Mouse (Mus musculus): Measurements from ENCODE around the gene Tnni3. TPM values are rescaled to one million over a fixed set of nuclear protein-coding genes. Genes with fewer than 3 reads are reported as not detected.
"Not testable (repeated sequence)": the region's sequence is repeated elsewhere in the genome, so short reads cannot be mapped to it uniquely, and the experiment has no call there.

Gene Tnni3
- polyA plus RNA-seq (2012; rRNA removed), result 2.1 and 2.6 TPM in 2 replicates

- H3K4me3 ChIP-seq (ENCODE audit: insufficient read depth, low read depth, low read length), result not testable (repeated sequence)
- peak; percentile 45 for DNase-seq
Measured at GRCm38 (mm10) chr7:4524212-4524922, at the start of gene Tnni3. Gene Tnni3 (minus strand): TSS chr7:4524229.

DNA sequence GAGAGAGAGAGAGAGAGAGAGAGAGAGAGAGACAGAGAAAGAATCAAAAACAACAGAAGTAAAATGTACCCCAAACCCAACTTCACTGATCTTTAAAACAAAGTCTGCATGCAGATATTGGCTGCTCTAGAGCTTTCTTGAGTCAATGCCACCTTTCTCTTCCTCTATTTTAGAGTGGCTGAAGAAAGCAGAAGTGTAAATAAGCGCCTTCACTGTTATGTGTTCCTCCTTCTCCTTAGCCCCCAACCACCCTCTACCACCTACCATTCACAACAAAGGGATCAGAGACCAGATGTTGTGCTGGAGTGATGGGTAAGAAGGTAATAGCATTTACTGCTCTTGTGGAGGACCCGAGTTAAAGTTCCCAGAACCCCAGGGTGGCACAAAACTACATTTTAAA, 48.3 kb upstream of the Tnni3 start:
- H3K4me1 ChIP-seq (ENCODE audit: control insufficient read depth, insufficient read depth, low read length); H3K27ac ChIP-seq (ENCODE audit: insufficient read depth, low read depth, low read length); H3K27me3 ChIP-seq (replicated peaks; ENCODE audit: control insufficient read depth, insufficient read depth, low read length); H3K4me3 ChIP-seq (ENCODE audit: insufficient read depth, low read depth, low read length); H3K36me3 ChIP-seq (ENCODE audit: control insufficient read depth, insufficient read depth, low read length); DNase-seq: not testable (repeated sequence)
- 61% methylated on average over 2 of the region's 2 CpGs for WGBS

More at GRCm38 (mm10) chr7:4524212-4524922, at the start of gene Tnni3:
- not testable (repeated sequence) for H3K27ac ChIP-seq (ENCODE audit: insufficient read depth, low read depth, low read length); H3K36me3 ChIP-seq (ENCODE audit: control insufficient read depth, insufficient read depth, low read length); H3K27me3 ChIP-seq (replicated peaks; ENCODE audit: control insufficient read depth, insufficient read depth, low read length); H3K4me1 ChIP-seq (ENCODE audit: control insufficient read depth, insufficient read depth, low read length)
- 65% methylated on average over 15 of the region's 15 CpGs for WGBS
- peak; percentile 75 for TF ChIP-seq CTCF (conservative IDR thresholded peaks at IDR 0.05; ENCODE audit: insufficient read depth, insufficient read length, low read depth, low read length)

- no peak overlapping the region for H3K27ac ChIP-seq (ENCODE audit: insufficient read depth, low read depth, low read length)
- no peaks in the 10 kb centered on the region for H3K4me1 ChIP-seq (ENCODE audit: control insufficient read depth, insufficient read depth, low read length)
- no peaks in the 10 kb centered on the region for H3K36me3 ChIP-seq (ENCODE audit: control insufficient read depth, insufficient read depth, low read length)
- no peak overlapping the region for H3K4me3 ChIP-seq (ENCODE audit: insufficient read depth, low read depth, low read length)
- H3K27me3 ChIP-seq (replicated peaks; ENCODE audit: control insufficient read depth, insufficient read depth, low read length), result no peaks in the 10 kb centered on the region
- TF ChIP-seq POLR2A (IDR thresholded peaks at IDR 0.05; ENCODE audit: low read depth, low read length) (no peak), CTCF (conservative IDR thresholded peaks at IDR 0.05; ENCODE audit: insufficient read depth, insufficient read length, low read depth, low read length) (no peak)
- DNase-seq, result no peak
- 94% methylated on average over 3 of the region's 3 CpGs for WGBS
Measured at GRCm38 (mm10) chr7:4562660-4563059, 38.6 kb upstream of the Tnni3 start.

GRCm38 (mm10) chr7:4557167-4557560, 33.1 kb upstream of the Tnni3 start:
- WGBS, result 66% methylated on average over 6 of the region's 6 CpGs
- no peak overlapping the region for H3K4me3 ChIP-seq (ENCODE audit: insufficient read depth, low read depth, low read length)
- no peaks in the 10 kb centered on the region for H3K27me3 ChIP-seq (replicated peaks; ENCODE audit: control insufficient read depth, insufficient read depth, low read length)
- H3K27ac ChIP-seq (ENCODE audit: insufficient read depth, low read depth, low read length), result no peak overlapping the region
- no peak for DNase-seq
- TF ChIP-seq POLR2A (IDR thresholded peaks at IDR 0.05; ENCODE audit: low read depth, low read length) (no peak), CTCF (conservative IDR thresholded peaks at IDR 0.05; ENCODE audit: insufficient read depth, insufficient read length, low read depth, low read length) (no peak)
- H3K36me3 ChIP-seq (ENCODE audit: control insufficient read depth, insufficient read depth, low read length), result no peaks in the 10 kb centered on the region
- no peaks in the 10 kb centered on the region for H3K4me1 ChIP-seq (ENCODE audit: control insufficient read depth, insufficient read depth, low read length)

DNA sequence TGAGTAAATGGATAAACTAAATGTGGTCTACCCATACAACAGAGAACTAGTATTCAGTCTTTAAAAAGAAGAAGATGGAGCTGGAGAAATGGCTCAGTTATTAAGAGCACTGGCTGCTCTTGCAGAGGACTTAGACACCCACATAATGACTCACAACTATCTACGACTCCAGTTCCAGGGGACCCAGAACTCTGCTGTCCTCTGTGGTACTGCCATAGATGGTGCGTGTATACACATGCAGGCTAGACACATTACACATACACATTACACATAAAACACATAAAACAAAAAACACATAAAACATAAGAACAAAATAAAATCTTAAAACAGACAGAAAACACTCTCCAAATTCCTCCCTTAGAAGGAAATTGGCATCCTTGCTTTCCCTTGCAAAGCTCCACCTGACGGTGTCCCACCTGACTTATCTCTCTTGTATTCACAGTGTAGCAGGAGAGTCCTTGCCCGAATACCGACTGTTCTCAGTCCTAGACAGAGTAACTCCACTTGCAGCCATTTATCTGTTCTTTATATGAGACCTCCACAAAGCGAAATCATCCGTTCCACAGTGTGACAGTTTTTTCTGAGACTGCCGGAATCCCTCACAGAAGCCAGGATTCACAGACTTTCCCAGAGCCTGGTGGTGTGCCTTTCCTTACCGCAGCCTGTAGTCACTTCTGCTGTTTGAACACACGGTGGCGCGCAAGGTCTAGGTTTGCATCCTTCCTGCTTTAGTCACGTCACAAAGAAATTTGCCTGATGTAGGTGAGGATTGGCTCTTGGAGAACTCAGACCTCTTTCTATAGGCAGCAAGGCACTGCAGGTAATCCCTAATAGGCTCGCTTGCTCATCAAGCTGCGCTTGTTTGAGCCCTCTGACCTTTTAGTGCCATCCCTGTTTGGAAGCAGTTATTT, 32.5 kb upstream of the Tnni3 start:
- no peak overlapping the region for H3K4me3 ChIP-seq (ENCODE audit: insufficient read depth, low read depth, low read length)
- WGBS, result 17% methylated on average over 15 of the region's 15 CpGs
- no peak overlapping the region for H3K27ac ChIP-seq (ENCODE audit: insufficient read depth, low read depth, low read length)
- H3K27me3 ChIP-seq (replicated peaks; ENCODE audit: control insufficient read depth, insufficient read depth, low read length), result no peaks in the 10 kb centered on the region
- peak; percentile 74 for DNase-seq
- no peaks in the 10 kb centered on the region for H3K36me3 ChIP-seq (ENCODE audit: control insufficient read depth, insufficient read depth, low read length)
- H3K4me1 ChIP-seq (ENCODE audit: control insufficient read depth, insufficient read depth, low read length), result no peaks in the 10 kb centered on the region
- TF ChIP-seq POLR2A (IDR thresholded peaks at IDR 0.05; ENCODE audit: low read depth, low read length) (no peak), CTCF (conservative IDR thresholded peaks at IDR 0.05; ENCODE audit: insufficient read depth, insufficient read length, low read depth, low read length) (peak; percentile 99)

DNA sequence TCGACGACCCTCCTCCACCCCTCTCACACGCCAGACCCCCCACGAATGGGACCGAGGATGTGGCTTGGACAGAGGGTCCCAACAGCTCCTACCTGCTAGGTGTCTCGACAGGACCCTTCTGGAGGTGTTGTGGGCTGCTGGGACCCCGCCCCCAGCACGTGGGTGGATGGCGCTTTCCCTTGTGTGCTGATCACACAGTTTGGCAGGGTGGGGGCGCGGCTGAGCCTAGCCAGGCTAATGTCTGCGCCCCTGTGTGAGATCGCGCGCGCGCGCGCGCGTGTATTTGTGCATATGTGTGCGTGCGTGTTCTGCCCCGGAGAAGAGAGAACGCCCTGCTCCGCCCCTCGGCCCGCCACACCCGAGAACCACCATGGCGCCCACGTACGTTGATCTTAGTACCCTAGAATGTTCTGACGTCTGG, 23.2 kb upstream of the Tnni3 start, which contains the start of gene Syt5:
Gene Syt5 (minus strand): TSS at position 321 of the 421 bp plus-strand sequence.
- 13% methylated on average over 33 of the region's 33 CpGs for WGBS
- Histone ChIP-seq H3K4me3 (ENCODE audit: insufficient read depth, low read depth, low read length) (no peak within 1 kb of the TSS), H3K27ac (ENCODE audit: insufficient read depth, low read depth, low read length) (no peak within 1 kb of the TSS), H3K4me1 (ENCODE audit: control insufficient read depth, insufficient read depth, low read length) (no peaks in the 10 kb centered on the region), H3K27me3 (replicated peaks; ENCODE audit: control insufficient read depth, insufficient read depth, low read length) (no peaks in the 10 kb centered on the region), H3K36me3 (ENCODE audit: control insufficient read depth, insufficient read depth, low read length) (no peaks in the 10 kb centered on the region)
- TF ChIP-seq POLR2A (IDR thresholded peaks at IDR 0.05; ENCODE audit: low read depth, low read length) (no peak), CTCF (conservative IDR thresholded peaks at IDR 0.05; ENCODE audit: insufficient read depth, insufficient read length, low read depth, low read length) (no peak)
- DNase-seq, result no peak

- no peak overlapping the region for H3K4me3 ChIP-seq (ENCODE audit: insufficient read depth, low read depth, low read length)
- DNase-seq, result peak; percentile 45
Measured at GRCm38 (mm10) chr7:4546591-4547131, 22.6 kb upstream of the Tnni3 start.

More at GRCm38 (mm10) chr7:4546591-4547131, 22.6 kb upstream of the Tnni3 start:
- TF ChIP-seq CTCF (conservative IDR thresholded peaks at IDR 0.05; ENCODE audit: insufficient read depth, insufficient read length, low read depth, low read length) (no peak), POLR2A (IDR thresholded peaks at IDR 0.05; ENCODE audit: low read depth, low read length) (no peak)
- Histone ChIP-seq H3K4me1 (ENCODE audit: control insufficient read depth, insufficient read depth, low read length) (no peaks in the 10 kb centered on the region), H3K27ac (ENCODE audit: insufficient read depth, low read depth, low read length) (no peak overlapping the region), H3K27me3 (replicated peaks; ENCODE audit: control insufficient read depth, insufficient read depth, low read length) (no peaks in the 10 kb centered on the region), H3K36me3 (ENCODE audit: control insufficient read depth, insufficient read depth, low read length) (no peaks in the 10 kb centered on the region)
- 3% methylated on average over 26 of the region's 26 CpGs for WGBS

All from kidney, adult 2 months (tissue).